Mouse (Mus musculus): ENCODE measurements around the gene Psmg4.

DNA sequence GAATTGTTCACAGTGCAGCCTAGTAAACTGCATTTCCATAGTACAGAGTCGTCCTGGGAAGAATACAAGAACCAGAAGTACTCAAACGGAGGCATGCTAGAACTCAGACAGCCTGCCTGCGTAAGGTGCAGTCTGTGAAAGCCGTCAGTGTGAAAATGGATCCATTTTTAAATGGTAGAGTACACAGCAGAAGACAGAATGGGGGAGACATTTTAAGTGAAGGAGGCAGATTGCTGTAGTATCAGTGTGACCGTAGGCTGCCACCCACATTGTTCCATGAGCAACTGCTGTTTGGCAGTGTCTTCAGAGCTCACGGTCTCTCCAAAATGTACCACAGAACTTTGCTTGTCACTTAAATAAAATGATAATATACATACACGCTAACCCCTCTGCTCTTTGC, 28.5 kb upstream of the Psmg4 start:
- TF ChIP-seq CTCF (IDR thresholded peaks at IDR 0.05; ENCODE audit: low read depth, low read length) (no peak), EP300 (IDR thresholded peaks at IDR 0.05; ENCODE audit: insufficient read depth, low read depth, low read length) (no peak), POLR2A (IDR thresholded peaks at IDR 0.05; ENCODE audit: insufficient read depth, low read length) (no peak)

Data from ES-Bruce4 (cell line).